Mouse (Mus musculus) hindbrain, embryonic 16.5 days (tissue): ENCODE results near the gene Gabarapl2. TPM values are rescaled to one million over a fixed set of nuclear protein-coding genes. Genes with fewer than 3 reads are reported as not detected.

Source experiments
- ATAC-seq: fragments of 200-750 bp; cut with Nextera tagmentation; 2 replicates; pipeline ENCODE4 v1.8.0; 2017; ENCODE audit warnings: moderate TSS enrichment, moderate library complexity
- H3K27ac ChIP-seq: fragments of 300-500 bp; sonication (generic); 2 replicates; pipeline ENCODE4 v1.5.1; 2014; ENCODE audit warnings: low read depth, mild to moderate bottlenecking, control low read depth, low read length, moderate library complexity
- H3K27me3 ChIP-seq: fragments of 300-500 bp; sonication (generic); replicated peaks from 2 replicates; pipeline ENCODE4 v1.6.1; 2014; ENCODE audit warnings: low read length; ENCODE audit not compliant: control insufficient read depth, insufficient read depth
- H3K36me3 ChIP-seq: fragments of 300-500 bp; sonication (generic); 2 replicates; pipeline ENCODE4 v1.6.1; 2014; ENCODE audit warnings: mild to moderate bottlenecking, low read length, moderate library complexity, mixed read lengths; ENCODE audit not compliant: control insufficient read depth, insufficient read depth
- H3K4me1 ChIP-seq: fragments of 300-500 bp; sonication (generic); 2 replicates; pipeline ENCODE4 v1.6.1; 2014; ENCODE audit warnings: low read depth, low read length; ENCODE audit not compliant: control insufficient read depth, insufficient read depth
- H3K4me2 ChIP-seq: fragments of 300-500 bp; sonication (generic); 2 replicates; pipeline ENCODE4 v1.6.1; 2014; ENCODE audit warnings: mild to moderate bottlenecking, low read length, control low read depth, moderate library complexity
- H3K4me3 ChIP-seq: fragments of 300-500 bp; sonication (generic); 2 replicates; pipeline ENCODE4 v1.5.1; 2014; ENCODE audit warnings: mild to moderate bottlenecking, low read length, control low read depth, moderate library complexity
- H3K9ac ChIP-seq: fragments of 300-500 bp; sonication (generic); 2 replicates; pipeline ENCODE4 v1.6.1; 2014; ENCODE audit warnings: low read depth, mild to moderate bottlenecking, control low read depth, low read length, moderate library complexity
- H3K9me3 ChIP-seq: fragments of 300-500 bp; sonication (generic); 2 replicates; pipeline ENCODE4 v1.6.1; 2014; ENCODE audit warnings: mild to moderate bottlenecking, low read length, moderate library complexity; ENCODE audit not compliant: control insufficient read depth
- WGBS: fragments of 180-500 bp; shearing (Covaris S2); extraction: QIAGEN DNeasy Blood & Tissue Kit; methylation state at CpG from one replicate; pipeline ENCODE4 v1.1.7; 2014; 5-methylcytosine and 5-hydroxymethylcytosine counted together
- polyA plus RNA-seq: library from polyadenylated mRNA; unstranded; fragments of >200 nt; fragmentation: Nextera tagmentation; extraction: Ambion mirVana; gene quantifications from 2 replicates; pipeline ENCODE4 v1.2.1, GENCODE M21; 2015

The Gabarapl2 gene
- polyA plus RNA-seq, 1 experiment from 2014 or later = 469 TPM

GRCm38 (mm10) chr8:111992703-111993039 lies 52.2 kb downstream of the Gabarapl2 start:
- no peak for ATAC-seq
- Histone ChIP-seq H3K27ac (no peak overlapping the region), H3K27me3 (no peaks in the 10 kb centered on the region), H3K9me3 (no peaks in the 10 kb centered on the region), H3K4me1 (peaks cover 5% of the 10 kb centered on the region), H3K4me2 (no peak overlapping the region; the same call in 1 of the 2 replicates), H3K9ac (no peak overlapping the region), H3K36me3 (peaks cover 29% of the 10 kb centered on the region), H3K4me3 (no peak overlapping the region; the same call in 1 of the 2 replicates)
- WGBS = 75% methylated on average over 3 of the region's 3 CpGs

Other genes starting within 250 kb of the Gabarapl2 start
- not detected in 2 replicates for gene Ctrb1, start 249.7 kb upstream of the Gabarapl2 start, polyA plus RNA-seq
- gene Bcar1, start 196.9 kb upstream of the Gabarapl2 start, polyA plus RNA-seq = 37.6 and 50.0 TPM in 2 replicates
- 202 and 210 TPM in 2 replicates for gene Cfdp1, start 86.4 kb upstream of the Gabarapl2 start, polyA plus RNA-seq
- 3.6 and 4.2 TPM in 2 replicates for gene Tmem170, start 64.0 kb upstream of the Gabarapl2 start, polyA plus RNA-seq
- gene Chst5, start 30.3 kb upstream of the Gabarapl2 start, polyA plus RNA-seq = 4.4 and 4.9 TPM in 2 replicates
- 19.5 and 21.3 TPM in 2 replicates for gene Tmem231, start 6.8 kb upstream of the Gabarapl2 start, polyA plus RNA-seq
- gene Adat1, start 51.6 kb downstream of the Gabarapl2 start, polyA plus RNA-seq = 6.9 and 7.5 TPM in 2 replicates
- gene Kars, start 70.6 kb downstream of the Gabarapl2 start, polyA plus RNA-seq = 173 and 178 TPM in 2 replicates
- 66.8 and 71.9 TPM in 2 replicates for gene Terf2ip, start 70.7 kb downstream of the Gabarapl2 start, polyA plus RNA-seq
- 0.33 and 0.70 TPM in 2 replicates for gene Gm6793, start 74.3 kb downstream of the Gabarapl2 start, polyA plus RNA-seq